Mouse (Mus musculus): ENCODE data around the gene Popdc2. TPM values are rescaled to one million over a fixed set of nuclear protein-coding genes. Genes with fewer than 3 reads are reported as not detected.

The Popdc2 gene
- polyA plus RNA-seq, 1 experiment from 2014 or later, result 13.7 TPM

GRCm38 (mm10) chr16:38379088-38379487 lies 17.1 kb downstream of the Popdc2 start:
- H3K9me3 ChIP-seq, result no peaks in the 10 kb centered on the region
- no peak overlapping the region for H3K27ac ChIP-seq
- 30% methylated on average over 6 of the region's 6 CpGs for WGBS
- no peaks in the 10 kb centered on the region for H3K36me3 ChIP-seq
- no peak for ATAC-seq (ENCODE audit: insufficient read depth, low FRiP score, low read depth)
- H3K4me1 ChIP-seq, result peaks cover 5% of the 10 kb centered on the region; the same call in 1 of the 2 replicates
- H3K27me3 ChIP-seq (replicated peaks), result no peaks in the 10 kb centered on the region
- H3K4me2 ChIP-seq, result no peak overlapping the region
- no peak overlapping the region for H3K4me3 ChIP-seq (replicated peaks)
- H3K9ac ChIP-seq, result no peak overlapping the region

GRCm38 (mm10) chr16:38379493-38379892 lies 17.5 kb downstream of the Popdc2 start:
- WGBS, result 38% methylated on average over 3 of the region's 3 CpGs
- Histone ChIP-seq H3K4me2 (no peak overlapping the region), H3K9me3 (no peaks in the 10 kb centered on the region), H3K36me3 (no peaks in the 10 kb centered on the region), H3K9ac (no peak overlapping the region), H3K27me3 (replicated peaks) (no peaks in the 10 kb centered on the region), H3K4me1 (peaks cover 5% of the 10 kb centered on the region; the same call in 1 of the 2 replicates), H3K4me3 (replicated peaks) (no peak overlapping the region), H3K27ac (no peak overlapping the region)
- no peak for ATAC-seq (ENCODE audit: insufficient read depth, low FRiP score, low read depth)

GRCm38 (mm10) chr16:38379926-38380325 lies 17.9 kb downstream of the Popdc2 start:
- Histone ChIP-seq H3K4me1 (peaks cover 5% of the 10 kb centered on the region; the same call in 1 of the 2 replicates), H3K4me2 (no peak overlapping the region), H3K9ac (no peak overlapping the region), H3K36me3 (no peaks in the 10 kb centered on the region), H3K27ac (no peak overlapping the region), H3K9me3 (no peaks in the 10 kb centered on the region), H3K27me3 (replicated peaks) (no peaks in the 10 kb centered on the region), H3K4me3 (replicated peaks) (no peak overlapping the region)
- no peak for ATAC-seq (ENCODE audit: insufficient read depth, low FRiP score, low read depth)
- 86% methylated on average over 3 of the region's 3 CpGs for WGBS

- Histone ChIP-seq H3K27ac (no peak overlapping the region), H3K4me2 (no peak overlapping the region), H3K27me3 (replicated peaks) (no peaks in the 10 kb centered on the region), H3K4me3 (replicated peaks) (no peak overlapping the region), H3K9ac (no peak overlapping the region), H3K36me3 (no peaks in the 10 kb centered on the region), H3K9me3 (no peaks in the 10 kb centered on the region), H3K4me1 (no peaks in the 10 kb centered on the region)
- 75% methylated on average over 2 of the region's 2 CpGs for WGBS
- ATAC-seq (ENCODE audit: insufficient read depth, low FRiP score, low read depth), result no peak
Measured at GRCm38 (mm10) chr16:38383683-38384082, 21.7 kb downstream of the Popdc2 start.

- no peak for ATAC-seq (ENCODE audit: insufficient read depth, low FRiP score, low read depth)
- Histone ChIP-seq H3K27me3 (replicated peaks) (no peaks in the 10 kb centered on the region), H3K4me2 (no peak overlapping the region), H3K4me3 (replicated peaks) (no peak overlapping the region), H3K36me3 (no peaks in the 10 kb centered on the region), H3K4me1 (no peaks in the 10 kb centered on the region), H3K9ac (no peak overlapping the region), H3K9me3 (no peaks in the 10 kb centered on the region), H3K27ac (no peak overlapping the region)
- WGBS, result 79% methylated on average over 6 of the region's 6 CpGs
Measured at GRCm38 (mm10) chr16:38385184-38385634, 23.2 kb downstream of the Popdc2 start.

GRCm38 (mm10) chr16:38385700-38386099 lies 23.7 kb downstream of the Popdc2 start:
- Histone ChIP-seq H3K27ac (no peak overlapping the region), H3K4me1 (no peaks in the 10 kb centered on the region), H3K9ac (no peak overlapping the region), H3K9me3 (no peaks in the 10 kb centered on the region), H3K4me2 (no peak overlapping the region), H3K4me3 (replicated peaks) (no peak overlapping the region), H3K27me3 (replicated peaks) (no peaks in the 10 kb centered on the region), H3K36me3 (no peaks in the 10 kb centered on the region)
- ATAC-seq (ENCODE audit: insufficient read depth, low FRiP score, low read depth), result no peak
- 91% methylated on average over 4 of the region's 4 CpGs for whole genome bisulfite sequencing

- H3K4me3 ChIP-seq (replicated peaks), result no peak overlapping the region
- H3K36me3 ChIP-seq, result no peaks in the 10 kb centered on the region
- no peak overlapping the region for H3K9ac ChIP-seq
- H3K27ac ChIP-seq, result no peak overlapping the region
- ATAC-seq (ENCODE audit: insufficient read depth, low FRiP score, low read depth), result no peak; the same call in 1 of the 2 replicates
- no peaks in the 10 kb centered on the region for H3K9me3 ChIP-seq
- H3K4me1 ChIP-seq, result no peaks in the 10 kb centered on the region
- no peak overlapping the region for H3K4me2 ChIP-seq
- 86% methylated on average over 6 of the region's 6 CpGs for WGBS
- no peaks in the 10 kb centered on the region for H3K27me3 ChIP-seq (replicated peaks)
Measured at GRCm38 (mm10) chr16:38387389-38387788, 25.4 kb downstream of the Popdc2 start.

- no peaks in the 10 kb centered on the region for H3K4me1 ChIP-seq
- H3K4me2 ChIP-seq, result no peak overlapping the region
- no peaks in the 10 kb centered on the region for H3K9me3 ChIP-seq
- no peak overlapping the region for H3K27ac ChIP-seq
- WGBS, result 74% methylated on average over 6 of the region's 6 CpGs
- no peaks in the 10 kb centered on the region for H3K36me3 ChIP-seq
- no peaks in the 10 kb centered on the region for H3K27me3 ChIP-seq (replicated peaks)
- ATAC-seq (ENCODE audit: insufficient read depth, low FRiP score, low read depth), result no peak
- H3K9ac ChIP-seq, result no peak overlapping the region
- no peak overlapping the region for H3K4me3 ChIP-seq (replicated peaks)
Measured at GRCm38 (mm10) chr16:38388757-38389156, 26.7 kb downstream of the Popdc2 start.

GRCm38 (mm10) chr16:38389284-38389893 lies 27.4 kb downstream of the Popdc2 start:
- H3K36me3 ChIP-seq, result no peaks in the 10 kb centered on the region
- no peaks in the 10 kb centered on the region for H3K27me3 ChIP-seq (replicated peaks)
- H3K27ac ChIP-seq, result no peak overlapping the region
- H3K4me3 ChIP-seq (replicated peaks), result no peak overlapping the region
- ATAC-seq (ENCODE audit: insufficient read depth, low FRiP score, low read depth), result no peak
- 74% methylated on average over 8 of the region's 8 CpGs for WGBS
- H3K4me1 ChIP-seq, result no peaks in the 10 kb centered on the region
- H3K9ac ChIP-seq, result no peak overlapping the region
- no peaks in the 10 kb centered on the region for H3K9me3 ChIP-seq
- H3K4me2 ChIP-seq, result no peak overlapping the region

- Histone ChIP-seq H3K4me2 (no peak overlapping the region), H3K9me3 (no peaks in the 10 kb centered on the region), H3K4me3 (replicated peaks) (no peak overlapping the region), H3K36me3 (no peaks in the 10 kb centered on the region), H3K27ac (no peak overlapping the region), H3K9ac (no peak overlapping the region), H3K27me3 (replicated peaks) (no peaks in the 10 kb centered on the region), H3K4me1 (no peaks in the 10 kb centered on the region)
- 86% methylated on average over 7 of the region's 7 CpGs for WGBS
- ATAC-seq (ENCODE audit: insufficient read depth, low FRiP score, low read depth), result no peak
Measured at GRCm38 (mm10) chr16:38390322-38390721, 28.3 kb downstream of the Popdc2 start.

GRCm38 (mm10) chr16:38392126-38392894 lies 30.3 kb downstream of the Popdc2 start:
- no peaks in the 10 kb centered on the region for H3K36me3 ChIP-seq
- no peaks in the 10 kb centered on the region for H3K9me3 ChIP-seq
- H3K4me1 ChIP-seq, result peaks cover 4% of the 10 kb centered on the region
- H3K27ac ChIP-seq, result no peak overlapping the region
- no peak overlapping the region for H3K4me2 ChIP-seq
- H3K9ac ChIP-seq, result no peak overlapping the region
- no peak overlapping the region for H3K4me3 ChIP-seq (replicated peaks)
- no peak for ATAC-seq (ENCODE audit: insufficient read depth, low FRiP score, low read depth)
- 70% methylated on average over 23 of the region's 23 CpGs for WGBS
- no peaks in the 10 kb centered on the region for H3K27me3 ChIP-seq (replicated peaks)

GRCm38 (mm10) chr16:38394191-38394618 lies 32.2 kb downstream of the Popdc2 start:
- H3K4me2 ChIP-seq, result no peak overlapping the region
- peaks cover 6% of the 10 kb centered on the region for H3K4me1 ChIP-seq
- no peaks in the 10 kb centered on the region for H3K36me3 ChIP-seq
- H3K9ac ChIP-seq, result no peak overlapping the region
- H3K4me3 ChIP-seq (replicated peaks), result no peak overlapping the region
- no peaks in the 10 kb centered on the region for H3K27me3 ChIP-seq (replicated peaks)
- 85% methylated on average over 8 of the region's 8 CpGs for WGBS
- ATAC-seq (ENCODE audit: insufficient read depth, low FRiP score, low read depth), result no peak
- H3K9me3 ChIP-seq, result no peaks in the 10 kb centered on the region
- no peak overlapping the region for H3K27ac ChIP-seq
